Mouse (Mus musculus): ENCODE measurements around the gene 1700029I15Rik.

- no peak for TF ChIP-seq HCFC1 (IDR thresholded peaks at IDR 0.05; ENCODE audit: borderline replicate concordance, insufficient read depth, low read length)
- TF ChIP-seq CHD2 (IDR thresholded peaks at IDR 0.05; ENCODE audit: low read depth, low read length): no peak
- no peak for TF ChIP-seq ZNF384 (IDR thresholded peaks at IDR 0.05; ENCODE audit: low read depth, low read length)
- no peak for TF ChIP-seq ZC3H11A (IDR thresholded peaks at IDR 0.05; ENCODE audit: borderline replicate concordance, low read depth, low read length)
- no peak for TF ChIP-seq MAFK (IDR thresholded peaks at IDR 0.05; ENCODE audit: insufficient read depth, low read depth, low read length)
Observed at GRCm38 (mm10) chr2:92342418-92342817, 39.9 kb upstream of the 1700029I15Rik start.
